Mouse (Mus musculus): Measurements from ENCODE around the gene Prkcd. TPM values are rescaled to one million over a fixed set of nuclear protein-coding genes. Genes with fewer than 3 reads are reported as not detected.

Prkcd gene
- polyA plus RNA-seq, 1 experiment, result 404 TPM

DNA sequence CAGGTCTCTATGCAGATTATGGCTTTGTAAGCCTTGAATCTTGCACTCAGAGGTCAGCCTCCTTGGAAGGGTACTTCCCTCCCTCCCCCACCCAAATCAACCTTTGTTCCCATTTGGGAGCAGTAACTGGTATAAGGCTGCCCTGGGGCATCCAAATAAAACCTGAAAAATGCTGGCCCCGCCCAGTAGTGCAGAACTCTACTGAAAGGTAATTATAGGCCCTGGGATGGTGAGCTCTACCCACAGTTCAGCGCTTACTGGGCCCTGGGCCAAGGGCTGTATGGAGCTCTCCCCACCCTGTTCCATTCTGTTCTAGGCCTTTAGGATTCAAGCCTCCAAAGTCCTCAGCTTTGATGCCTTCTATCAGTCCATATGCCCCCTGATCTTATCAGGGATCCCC lies 11.1 kb upstream of the Prkcd start:
- Histone ChIP-seq H3K4me3 (ENCODE audit: insufficient read depth, low read length) (no peak overlapping the region), H3K4me1 (ENCODE audit: control insufficient read depth, insufficient read depth, low read length) (peaks cover 76% of the 10 kb centered on the region), H3K27ac (ENCODE audit: insufficient read depth, low read depth, low read length) (no peak overlapping the region)
- TF ChIP-seq CTCF (IDR thresholded peaks at IDR 0.05; ENCODE audit: low read depth, low read length) (no peak), POLR2A (IDR thresholded peaks at IDR 0.05; ENCODE audit: borderline replicate concordance, low read depth, low read length) (no peak)

DNA sequence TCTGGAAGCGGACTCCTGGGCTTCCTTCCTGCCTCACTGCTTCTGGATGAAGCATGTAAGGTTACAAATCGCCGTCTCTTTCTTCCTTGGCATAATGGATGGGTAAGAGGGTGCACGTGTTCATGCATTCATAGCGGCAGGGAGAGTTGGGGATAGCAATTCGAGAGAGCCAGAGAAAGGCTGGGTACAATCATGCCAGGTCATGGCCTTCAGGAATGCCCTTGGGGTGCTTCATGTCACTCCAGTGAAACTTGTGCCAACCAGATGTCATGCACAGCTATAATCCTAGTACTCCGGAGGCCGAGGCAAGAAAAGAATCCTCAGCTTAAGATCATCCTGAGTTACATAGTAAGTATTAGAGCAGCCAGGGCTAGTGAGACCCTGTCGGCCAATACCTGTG lies 10.5 kb upstream of the Prkcd start:
- Histone ChIP-seq H3K4me3 (ENCODE audit: insufficient read depth, low read length) (no peak overlapping the region), H3K27ac (ENCODE audit: insufficient read depth, low read depth, low read length) (no peak overlapping the region), H3K4me1 (ENCODE audit: control insufficient read depth, insufficient read depth, low read length) (peaks cover 77% of the 10 kb centered on the region)
- TF ChIP-seq POLR2A (IDR thresholded peaks at IDR 0.05; ENCODE audit: borderline replicate concordance, low read depth, low read length), result no peak
- no peak for TF ChIP-seq CTCF (IDR thresholded peaks at IDR 0.05; ENCODE audit: low read depth, low read length)

DNA sequence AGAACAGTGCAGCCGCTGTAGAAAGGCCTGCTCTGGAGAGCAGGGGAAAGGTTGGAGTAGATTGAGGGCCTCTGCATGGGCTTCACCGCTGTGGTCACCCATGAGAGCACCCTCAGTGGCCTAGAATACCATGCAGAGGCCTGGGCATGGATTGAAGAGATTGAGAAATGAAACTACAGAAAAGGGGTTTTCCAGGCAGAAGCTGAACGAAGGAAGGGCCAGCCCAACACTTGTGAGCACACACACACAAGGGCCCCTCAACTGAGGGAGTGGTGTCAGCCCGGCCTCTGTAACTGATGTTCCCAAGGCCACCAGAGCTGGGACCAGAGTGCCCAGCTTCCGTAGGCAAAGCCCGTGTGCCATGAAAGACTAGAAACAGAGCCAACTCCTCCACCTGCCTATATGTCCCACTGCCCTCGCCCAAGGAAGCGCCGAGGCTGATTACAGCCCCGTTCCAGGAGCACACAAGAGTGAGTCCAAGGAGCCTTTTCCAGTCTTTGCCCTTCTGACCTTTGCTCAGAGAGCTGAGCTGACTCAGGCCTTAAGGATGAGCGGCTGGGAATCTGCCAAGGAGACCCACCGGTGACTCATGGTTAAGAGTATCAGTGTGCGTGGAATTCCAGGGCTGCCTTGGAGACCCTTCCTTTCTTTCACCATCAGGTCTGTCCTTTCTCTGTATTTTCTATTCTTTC lies 9.4 kb upstream of the Prkcd start:
- H3K27ac ChIP-seq (ENCODE audit: insufficient read depth, low read depth, low read length), result peak overlapping the region; percentile 65
- peaks cover 71% of the 10 kb centered on the region for H3K4me1 ChIP-seq (ENCODE audit: control insufficient read depth, insufficient read depth, low read length)
- no peak overlapping the region for H3K4me3 ChIP-seq (ENCODE audit: insufficient read depth, low read length)
- TF ChIP-seq POLR2A (IDR thresholded peaks at IDR 0.05; ENCODE audit: borderline replicate concordance, low read depth, low read length) (no peak), CTCF (IDR thresholded peaks at IDR 0.05; ENCODE audit: low read depth, low read length) (no peak)

DNA sequence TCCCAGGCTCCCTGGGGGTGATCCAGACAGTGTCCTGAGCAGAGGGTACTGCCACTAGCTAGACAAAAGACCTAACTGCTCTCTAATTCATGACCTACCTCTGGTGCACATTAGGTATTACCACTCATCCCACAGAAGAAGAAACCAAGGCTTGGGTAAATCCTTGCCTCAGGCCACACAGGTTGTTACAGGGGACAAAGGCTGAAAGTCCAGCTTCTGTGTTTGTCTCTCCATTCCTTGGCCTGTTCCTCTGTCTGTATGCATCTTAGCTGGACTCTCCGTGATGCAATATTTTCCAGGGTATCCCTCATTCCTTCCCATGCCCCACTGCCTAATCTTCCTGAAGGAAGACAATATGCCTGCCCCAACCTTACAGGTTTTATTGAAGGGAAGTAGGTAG lies 8.4 kb upstream of the Prkcd start:
- Histone ChIP-seq H3K4me1 (ENCODE audit: control insufficient read depth, insufficient read depth, low read length) (peaks cover 75% of the 10 kb centered on the region), H3K27ac (ENCODE audit: insufficient read depth, low read depth, low read length) (no peak overlapping the region; the same call in 1 of the 2 replicates), H3K4me3 (ENCODE audit: insufficient read depth, low read length) (no peak overlapping the region)
- no peak for TF ChIP-seq POLR2A (IDR thresholded peaks at IDR 0.05; ENCODE audit: borderline replicate concordance, low read depth, low read length)
- TF ChIP-seq CTCF (IDR thresholded peaks at IDR 0.05; ENCODE audit: low read depth, low read length), result no peak

DNA sequence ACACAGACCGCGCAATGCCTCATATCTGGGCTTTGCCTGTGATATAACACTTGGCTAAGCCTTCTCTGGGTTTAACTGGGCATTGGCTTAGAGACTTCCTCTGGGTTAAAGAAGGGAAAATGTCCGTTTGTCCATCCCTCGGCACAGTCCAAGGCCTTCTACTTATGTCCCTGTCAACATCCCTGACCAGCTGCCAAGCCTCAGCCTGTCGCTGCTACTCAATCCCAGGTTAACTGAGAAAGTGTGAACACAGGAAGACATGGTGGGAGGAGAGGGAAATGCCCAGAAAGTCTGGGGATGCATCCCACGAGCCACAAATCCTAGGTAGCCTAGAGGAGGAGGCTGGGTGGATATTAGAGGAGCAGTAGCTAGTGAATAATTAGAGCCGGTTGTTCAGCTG lies 7.7 kb upstream of the Prkcd start:
- H3K27ac ChIP-seq (ENCODE audit: insufficient read depth, low read depth, low read length), result no peak overlapping the region
- no peak for TF ChIP-seq CTCF (IDR thresholded peaks at IDR 0.05; ENCODE audit: low read depth, low read length)
- TF ChIP-seq POLR2A (IDR thresholded peaks at IDR 0.05; ENCODE audit: borderline replicate concordance, low read depth, low read length), result no peak
- no peak overlapping the region for H3K4me3 ChIP-seq (ENCODE audit: insufficient read depth, low read length)
- peaks cover 83% of the 10 kb centered on the region for H3K4me1 ChIP-seq (ENCODE audit: control insufficient read depth, insufficient read depth, low read length)

DNA sequence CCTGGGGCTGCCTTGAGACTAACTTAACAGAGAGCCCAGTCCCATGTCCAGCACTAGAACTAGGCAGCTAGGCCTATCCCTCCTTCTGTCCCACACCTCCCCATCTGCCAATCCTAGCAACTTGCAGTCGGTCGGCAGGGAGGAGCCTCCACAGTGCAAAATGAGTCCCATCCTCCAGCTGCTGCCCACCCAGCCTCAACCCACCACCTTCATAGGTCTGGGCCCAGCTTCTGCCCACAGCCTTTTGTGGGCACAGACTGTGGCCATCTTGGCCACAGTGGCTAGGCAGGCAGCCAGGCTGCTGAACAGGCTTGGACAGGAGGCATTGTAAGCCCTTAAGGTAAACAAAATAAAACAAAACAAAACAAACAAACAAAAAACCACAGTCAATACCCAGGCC lies 5.8 kb upstream of the Prkcd start:
- no peak overlapping the region for H3K4me3 ChIP-seq (ENCODE audit: insufficient read depth, low read length)
- peak overlapping the region; percentile 93 for H3K27ac ChIP-seq (ENCODE audit: insufficient read depth, low read depth, low read length)
- peaks cover 86% of the 10 kb centered on the region for H3K4me1 ChIP-seq (ENCODE audit: control insufficient read depth, insufficient read depth, low read length)
- TF ChIP-seq CTCF (IDR thresholded peaks at IDR 0.05; ENCODE audit: low read depth, low read length) (no peak), POLR2A (IDR thresholded peaks at IDR 0.05; ENCODE audit: borderline replicate concordance, low read depth, low read length) (no peak)

DNA sequence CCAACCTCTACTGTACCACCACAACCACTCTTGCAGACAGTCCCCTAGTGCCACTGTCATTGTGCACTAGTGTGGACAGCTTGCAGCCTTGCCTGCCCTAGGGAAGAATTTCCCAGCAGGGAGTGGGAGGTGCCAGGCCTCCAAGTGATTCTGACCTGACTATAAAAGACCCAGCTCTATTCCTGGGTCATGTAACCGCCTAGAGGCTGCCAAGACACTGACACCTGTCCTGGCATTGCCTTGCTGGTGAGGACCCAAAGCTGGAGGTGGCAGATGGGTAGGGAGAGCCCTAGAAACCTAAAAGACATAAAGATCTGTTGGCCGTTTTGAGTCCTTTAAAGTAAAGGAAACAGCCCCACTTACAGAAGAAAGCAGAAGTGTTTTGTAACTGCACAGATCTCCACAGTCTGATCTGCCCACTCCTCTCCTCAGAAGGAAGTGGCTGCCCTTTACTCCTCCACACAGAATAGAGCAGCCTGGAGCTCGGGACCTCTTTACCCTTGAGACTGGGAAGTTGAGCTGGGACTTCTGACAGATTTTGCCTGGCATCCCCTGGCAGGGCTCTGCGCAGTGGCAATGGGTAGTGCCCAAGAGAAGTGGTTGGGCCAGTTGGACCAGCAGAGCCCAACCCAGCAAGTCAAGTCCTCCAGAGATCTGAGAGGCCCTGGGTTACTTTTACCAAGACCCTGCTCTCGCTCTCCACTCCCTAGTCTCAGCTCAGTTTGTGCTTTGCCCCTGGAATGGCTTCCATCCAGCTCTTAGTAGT lies 5.0 kb upstream of the Prkcd start:
- Histone ChIP-seq H3K4me3 (ENCODE audit: insufficient read depth, low read length) (no peak overlapping the region), H3K4me1 (ENCODE audit: control insufficient read depth, insufficient read depth, low read length) (peaks cover 82% of the 10 kb centered on the region), H3K27ac (ENCODE audit: insufficient read depth, low read depth, low read length) (peak overlapping the region; percentile 93)
- TF ChIP-seq POLR2A (IDR thresholded peaks at IDR 0.05; ENCODE audit: borderline replicate concordance, low read depth, low read length) (no peak), CTCF (IDR thresholded peaks at IDR 0.05; ENCODE audit: low read depth, low read length) (no peak)

DNA sequence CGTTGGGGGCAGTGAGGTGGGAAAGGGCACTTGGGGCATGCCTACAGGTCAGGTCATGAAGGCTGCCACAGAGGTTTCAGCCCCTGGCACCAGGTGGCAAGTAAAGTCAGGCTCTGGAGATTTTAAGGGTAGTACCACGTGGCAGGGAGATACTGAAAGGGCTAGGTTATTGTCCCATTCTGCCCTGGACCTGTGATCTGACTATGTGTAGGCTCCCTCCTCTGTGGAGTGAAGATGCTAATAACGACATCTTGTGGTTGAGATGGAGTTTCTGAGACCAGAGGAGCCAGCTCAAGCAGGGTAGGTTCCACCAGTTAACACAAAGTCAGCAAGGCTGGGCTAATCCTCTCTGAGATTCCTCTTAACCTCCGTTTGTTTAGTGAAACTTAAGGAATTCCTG lies 3.8 kb upstream of the Prkcd start:
- no peak for TF ChIP-seq CTCF (IDR thresholded peaks at IDR 0.05; ENCODE audit: low read depth, low read length)
- no peak for TF ChIP-seq POLR2A (IDR thresholded peaks at IDR 0.05; ENCODE audit: borderline replicate concordance, low read depth, low read length)
- no peak overlapping the region for H3K4me3 ChIP-seq (ENCODE audit: insufficient read depth, low read length)
- H3K4me1 ChIP-seq (ENCODE audit: control insufficient read depth, insufficient read depth, low read length), result peaks cover 71% of the 10 kb centered on the region
- H3K27ac ChIP-seq (ENCODE audit: insufficient read depth, low read depth, low read length), result peak overlapping the region; percentile 93

DNA sequence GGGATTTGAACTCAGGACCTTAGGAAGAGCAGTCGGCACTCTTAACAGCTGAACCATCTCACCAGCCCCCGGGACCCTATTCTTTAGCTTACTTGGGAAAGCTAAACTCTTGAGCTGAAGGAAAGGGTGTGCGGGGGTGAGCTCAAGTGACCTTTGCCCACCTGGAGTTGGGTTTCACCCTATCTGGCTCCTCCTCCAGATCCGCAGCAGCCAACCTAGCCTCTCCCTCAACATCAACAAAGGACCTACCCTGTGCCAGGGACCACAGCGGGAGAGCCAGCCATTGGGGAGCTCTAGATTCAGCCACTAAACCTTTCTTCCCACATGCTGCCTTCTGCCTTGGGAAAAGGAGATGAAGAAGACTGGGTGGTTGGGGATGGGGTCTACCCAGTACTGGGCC lies 2.2 kb upstream of the Prkcd start:
- peak overlapping the region; percentile 5; the same call in 1 of the 2 replicates for H3K27ac ChIP-seq (ENCODE audit: insufficient read depth, low read depth, low read length)
- no peak overlapping the region for H3K4me3 ChIP-seq (ENCODE audit: insufficient read depth, low read length)
- peaks cover 60% of the 10 kb centered on the region for H3K4me1 ChIP-seq (ENCODE audit: control insufficient read depth, insufficient read depth, low read length)
- no peak for TF ChIP-seq POLR2A (IDR thresholded peaks at IDR 0.05; ENCODE audit: borderline replicate concordance, low read depth, low read length)
